Mouse (Mus musculus): Measurements from ENCODE around the gene Hps6.

Hps6 gene

GRCm38 (mm10) chr19:46030196-46030983, 27.1 kb downstream of the Hps6 start:
- 96% methylated on average over 10 of the region's 10 CpGs for WGBS

GRCm38 (mm10) chr19:46031689-46032432, 28.6 kb downstream of the Hps6 start:
- WGBS, result 68% methylated on average over 9 of the region's 9 CpGs

DNA sequence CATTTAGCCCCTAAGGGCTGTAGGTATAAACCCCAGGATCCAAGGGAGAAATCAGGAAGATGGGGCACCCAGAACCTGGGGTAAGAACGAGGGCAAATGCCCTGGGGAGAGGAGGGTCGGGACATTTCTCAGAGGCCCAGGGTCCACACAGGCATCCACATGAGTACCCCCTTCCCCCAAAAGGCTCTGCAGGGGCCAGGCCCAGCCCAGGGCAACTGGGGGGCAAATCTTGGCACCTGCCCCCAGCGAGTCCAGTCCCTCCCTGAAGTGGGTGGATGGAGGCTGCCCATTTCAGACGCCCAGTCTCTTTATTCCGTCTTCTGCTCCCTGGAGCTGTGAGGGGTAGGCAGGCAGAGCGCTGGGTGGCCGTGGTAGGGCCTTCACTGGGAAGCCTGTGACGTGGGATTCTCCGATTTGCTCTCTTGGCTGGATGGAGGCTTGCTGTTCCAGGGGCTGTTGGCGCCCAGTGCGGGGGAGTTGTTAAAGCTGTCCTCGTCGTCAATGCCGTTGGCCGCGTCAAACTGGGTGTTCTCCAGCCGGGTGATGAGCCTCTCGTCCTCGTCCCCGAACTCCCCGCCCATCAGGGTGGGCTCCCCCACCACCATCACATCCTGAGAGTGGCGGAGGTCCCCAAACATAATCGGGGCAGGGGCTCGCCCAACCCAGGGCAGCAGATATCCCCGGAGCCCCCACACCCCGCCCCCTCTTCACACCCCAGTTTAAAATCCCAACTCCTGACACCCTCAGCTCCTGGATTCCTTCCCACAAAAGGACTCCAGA, 29.6 kb downstream of the Hps6 start:
- WGBS, result 64% methylated on average over 26 of the region's 26 CpGs

DNA sequence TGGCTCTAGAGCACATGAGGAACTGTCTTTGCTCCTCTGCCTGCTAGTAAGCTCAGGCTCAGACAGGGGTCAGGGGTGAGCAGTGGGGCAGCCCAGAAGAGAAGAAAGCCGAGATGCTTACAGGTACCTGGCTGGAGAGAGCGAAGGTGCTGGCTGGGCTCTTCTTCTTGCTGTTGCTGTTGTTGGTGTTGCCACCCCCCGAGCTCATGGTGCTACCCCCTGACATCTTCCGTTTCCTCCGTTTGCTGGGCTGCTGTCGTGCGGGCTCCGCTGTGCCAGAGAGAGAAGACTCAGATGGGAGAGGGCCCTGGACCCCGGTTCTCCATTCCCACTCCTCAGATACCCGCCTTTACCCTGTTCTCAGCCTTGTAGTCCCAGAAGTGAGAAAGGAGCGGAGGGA, 30.6 kb downstream of the Hps6 start:
- WGBS, result 96% methylated on average over 11 of the region's 11 CpGs

- WGBS, result 69% methylated on average over 13 of the region's 13 CpGs
Measured at GRCm38 (mm10) chr19:46035971-46036370, 32.7 kb downstream of the Hps6 start.

DNA sequence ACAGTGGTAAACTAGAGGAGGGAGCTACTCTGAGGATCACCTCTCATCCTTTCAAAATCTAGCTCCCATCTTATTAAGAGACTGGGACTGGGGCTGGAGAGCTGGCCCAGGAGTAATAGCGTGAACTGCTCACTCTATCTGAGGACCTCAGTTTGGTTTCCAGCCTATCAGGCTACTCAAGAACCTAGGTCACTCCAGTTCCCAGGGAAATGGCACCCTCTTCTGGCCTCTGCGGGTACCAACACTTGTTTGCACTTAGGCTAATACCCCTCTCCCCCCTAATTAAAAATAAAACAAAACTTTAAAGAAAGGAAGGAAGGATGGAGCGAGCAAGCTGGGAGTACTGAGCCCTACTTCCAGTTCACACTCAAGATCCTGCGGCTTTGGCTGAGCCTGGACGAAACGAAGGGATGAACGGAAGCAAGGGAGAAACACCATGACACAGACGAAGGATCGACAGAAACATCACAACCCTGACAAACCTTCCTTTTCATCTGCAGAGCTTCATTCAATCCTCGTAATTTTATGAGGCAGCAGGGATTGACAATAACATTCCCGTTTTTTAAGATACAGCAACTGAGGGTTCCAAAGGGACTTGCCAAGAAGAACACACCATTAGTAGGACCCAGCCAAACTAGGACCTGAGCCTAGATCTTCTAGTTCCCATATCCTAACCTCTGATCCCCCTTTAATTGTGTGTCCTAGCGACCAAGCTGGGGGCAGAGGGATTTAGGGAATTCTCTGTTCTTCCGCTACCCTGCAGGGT, 33.4 kb downstream of the Hps6 start:
- WGBS, result 61% methylated on average over 13 of the region's 13 CpGs

GRCm38 (mm10) chr19:46037243-46037924, 34.1 kb downstream of the Hps6 start:
- 32% methylated on average over 6 of the region's 6 CpGs for WGBS

DNA sequence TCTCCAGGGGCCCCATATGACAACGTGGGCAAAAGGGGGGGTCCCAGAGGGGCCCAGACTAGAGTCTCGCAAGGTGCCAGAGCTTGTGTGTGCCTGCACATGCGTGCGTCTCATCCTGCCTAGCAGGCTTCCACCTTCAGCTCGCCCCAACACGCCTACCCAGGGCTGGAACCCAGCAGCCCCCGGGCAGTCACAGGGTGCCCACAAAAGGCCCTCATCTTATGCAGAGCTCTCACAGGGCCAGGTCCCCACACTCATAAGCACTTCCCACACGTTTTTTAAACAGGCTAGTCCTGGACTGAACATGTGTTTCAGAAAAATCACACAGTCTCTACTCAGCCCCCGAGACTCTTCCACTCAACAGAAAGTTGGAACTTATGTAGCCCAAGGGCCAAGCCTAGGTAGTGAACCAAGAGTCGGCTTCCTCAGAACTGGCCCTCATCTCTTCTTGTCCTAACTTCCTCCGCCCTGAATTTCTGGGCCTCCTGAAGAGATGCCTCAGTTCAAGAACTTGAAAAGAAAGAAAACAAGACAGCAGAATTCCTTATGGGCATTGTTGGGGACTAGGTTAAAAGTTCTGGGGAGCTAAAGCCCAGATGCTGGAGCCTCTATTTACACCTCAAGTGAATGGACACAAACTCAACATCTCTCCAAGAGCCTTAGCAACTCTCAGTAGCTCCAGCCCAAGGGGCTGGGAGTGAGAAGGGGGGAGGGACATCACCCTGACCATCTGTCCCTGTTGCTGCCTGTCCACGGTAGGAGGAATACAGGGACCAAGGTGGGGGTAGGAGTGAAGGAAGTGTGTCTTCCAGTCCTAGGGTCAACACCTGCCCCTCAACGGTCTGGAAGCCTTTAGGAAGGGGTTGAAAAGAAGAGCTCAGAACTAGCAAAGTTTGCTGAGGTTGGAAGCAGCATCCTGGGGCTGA, 34.9 kb downstream of the Hps6 start:
- 13% methylated on average over 13 of the region's 13 CpGs for WGBS

GRCm38 (mm10) chr19:46038851-46039260, 35.5 kb downstream of the Hps6 start:
- WGBS, result 2% methylated on average over 17 of the region's 17 CpGs

DNA sequence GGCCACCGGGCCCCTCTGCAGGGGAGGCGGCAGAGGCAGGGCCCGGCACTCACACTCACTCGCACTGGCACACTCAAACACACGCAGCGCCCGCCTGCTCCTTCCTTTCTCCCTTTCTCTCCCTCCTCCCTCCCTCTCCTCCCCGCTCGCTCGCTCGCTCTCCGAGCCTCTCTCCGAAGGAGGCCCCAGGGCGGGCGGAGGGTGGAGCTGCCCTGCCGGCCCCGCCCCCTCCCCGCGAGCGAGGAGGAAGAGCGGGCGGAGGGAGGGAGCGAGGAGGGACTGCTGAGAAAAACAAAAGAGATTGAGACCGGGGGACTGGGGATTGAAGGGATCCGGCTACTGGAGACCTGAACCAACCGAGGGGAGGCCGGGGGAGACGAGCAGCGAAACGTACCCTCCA, 36.2 kb downstream of the Hps6 start:
- WGBS, result 2% methylated on average over 27 of the region's 30 CpGs

- WGBS, result 30% methylated on average over 14 of the region's 14 CpGs
Measured at GRCm38 (mm10) chr19:46040149-46040902, 37.0 kb downstream of the Hps6 start.

DNA sequence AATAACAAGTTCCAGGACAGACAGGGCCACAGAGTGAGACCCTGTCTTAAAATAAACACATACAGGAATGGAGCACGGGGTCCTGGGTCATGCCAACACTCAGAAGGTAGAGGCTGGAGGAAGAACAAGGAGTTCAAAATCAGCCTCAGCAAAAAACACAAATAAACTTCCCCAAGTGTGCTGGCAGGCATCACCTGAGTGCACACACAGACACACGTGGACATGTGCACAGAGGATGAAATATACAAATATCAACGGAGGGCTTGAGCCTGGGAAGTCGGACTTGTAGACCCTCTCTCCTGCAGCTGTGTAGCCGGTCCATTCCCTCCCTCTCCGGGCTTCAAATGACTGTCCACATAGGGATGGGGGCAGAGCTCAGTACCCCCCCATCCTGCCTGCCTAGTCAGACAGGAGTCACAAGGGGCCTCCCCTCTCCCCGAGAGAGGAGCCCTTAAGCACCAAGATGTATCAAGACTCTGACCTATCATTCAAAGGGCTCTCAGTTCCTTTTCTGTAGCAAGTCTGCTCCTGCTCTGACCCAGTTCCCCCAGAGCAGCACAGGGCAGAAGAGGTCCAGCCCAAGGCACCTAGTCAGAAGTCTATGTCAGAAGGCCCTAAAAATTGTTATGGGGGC, 38.1 kb downstream of the Hps6 start:
- WGBS, result 11% methylated on average over 7 of the region's 7 CpGs

DNA sequence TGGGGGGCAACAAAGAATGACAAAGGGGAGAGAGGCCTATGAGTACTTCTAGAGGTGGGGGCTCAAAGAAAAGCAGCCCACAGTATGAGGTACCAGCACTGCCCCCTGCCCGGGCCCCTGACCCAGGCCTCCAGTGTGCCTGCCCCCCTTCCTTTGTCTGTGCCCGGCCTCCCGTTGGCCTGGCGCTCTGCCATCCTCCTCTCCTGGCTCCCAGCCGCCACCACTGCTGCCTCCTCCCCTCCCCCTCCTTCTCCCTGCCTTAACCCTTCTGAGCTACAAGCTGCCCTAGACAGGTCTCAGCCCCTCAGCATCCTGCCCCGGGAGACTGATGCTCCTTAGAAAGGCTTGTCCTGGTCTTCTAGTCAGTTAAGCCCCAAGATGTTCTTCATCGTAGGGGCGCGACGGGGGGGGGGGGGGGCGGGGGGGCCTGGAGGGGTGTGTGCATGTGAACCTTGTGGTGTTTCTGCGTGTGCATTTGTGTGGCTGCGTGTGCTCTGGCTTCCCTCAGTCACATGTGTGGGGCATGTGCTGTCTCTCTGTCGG, 38.7 kb downstream of the Hps6 start:
- under 1% methylated on average over 12 of the region's 14 CpGs for WGBS

DNA sequence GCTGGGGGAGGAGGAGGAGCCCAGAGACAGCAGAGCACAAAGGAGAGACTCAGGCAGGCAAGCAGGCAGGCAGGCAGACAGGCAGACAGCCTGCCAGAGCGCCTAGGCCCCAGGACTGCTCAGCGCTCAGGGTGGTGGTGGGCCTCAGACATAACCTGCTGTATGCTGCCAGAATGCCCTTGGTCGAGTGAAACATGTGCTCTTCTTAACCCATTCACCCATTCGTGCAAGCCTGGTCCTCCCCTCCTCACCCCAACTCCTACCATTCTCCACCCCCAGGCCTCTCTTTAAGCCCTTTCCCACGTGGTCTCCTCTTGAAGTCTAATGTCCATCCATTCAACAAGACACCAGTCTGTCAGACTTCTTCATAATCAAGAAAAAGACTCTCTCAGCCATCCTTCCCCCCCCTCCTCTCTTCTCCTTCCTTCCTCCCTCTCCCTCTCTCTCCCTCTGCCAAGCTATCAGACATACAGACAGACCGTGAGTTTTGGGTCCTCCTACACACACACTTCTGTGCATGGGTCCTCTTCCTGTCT, 39.2 kb downstream of the Hps6 start:
- 4% methylated on average over 6 of the region's 6 CpGs for WGBS

- WGBS, result 15% methylated on average over 7 of the region's 7 CpGs
Measured at GRCm38 (mm10) chr19:46043380-46043779, 40.1 kb downstream of the Hps6 start.

DNA sequence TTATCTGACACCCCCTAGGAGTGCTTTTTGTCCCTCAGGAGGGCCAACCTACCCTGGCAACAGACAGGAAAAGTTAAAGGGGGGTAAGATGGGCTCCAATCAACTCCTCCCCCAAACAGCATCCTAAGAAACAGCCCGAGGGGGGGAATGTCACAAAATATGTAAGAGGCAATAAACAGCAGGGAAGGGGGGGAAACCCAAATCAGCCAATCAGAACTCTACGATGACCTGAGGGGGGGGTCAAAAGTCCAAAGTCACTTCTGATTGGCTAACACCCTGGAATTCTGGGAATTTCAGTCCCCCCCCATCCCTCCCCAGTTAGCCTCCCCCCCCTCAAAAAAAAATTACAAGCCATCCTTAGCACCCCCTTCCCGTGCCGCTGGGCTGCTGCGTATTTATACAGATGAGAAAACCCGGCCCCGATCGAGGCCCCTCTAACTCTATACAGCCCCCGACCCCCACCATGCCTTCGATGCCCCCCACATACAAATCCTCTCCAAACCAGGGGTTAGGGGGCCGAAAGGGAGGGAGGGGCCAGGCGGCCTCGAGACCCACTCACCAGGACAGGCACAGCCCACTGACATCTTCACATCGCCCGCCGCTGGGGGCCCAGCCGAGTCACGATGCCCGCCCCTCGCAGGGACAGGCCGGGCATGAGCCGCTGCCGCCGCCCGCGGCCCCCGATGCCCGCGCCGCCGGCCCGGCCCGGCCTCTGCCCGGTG, 41.1 kb downstream of the Hps6 start, which contains the start of gene Pprc1:
Gene Pprc1, plus strand, starts transcription at position 616 of the 722 bp plus-strand sequence.
- 1% methylated on average over 33 of the region's 34 CpGs for WGBS

DNA sequence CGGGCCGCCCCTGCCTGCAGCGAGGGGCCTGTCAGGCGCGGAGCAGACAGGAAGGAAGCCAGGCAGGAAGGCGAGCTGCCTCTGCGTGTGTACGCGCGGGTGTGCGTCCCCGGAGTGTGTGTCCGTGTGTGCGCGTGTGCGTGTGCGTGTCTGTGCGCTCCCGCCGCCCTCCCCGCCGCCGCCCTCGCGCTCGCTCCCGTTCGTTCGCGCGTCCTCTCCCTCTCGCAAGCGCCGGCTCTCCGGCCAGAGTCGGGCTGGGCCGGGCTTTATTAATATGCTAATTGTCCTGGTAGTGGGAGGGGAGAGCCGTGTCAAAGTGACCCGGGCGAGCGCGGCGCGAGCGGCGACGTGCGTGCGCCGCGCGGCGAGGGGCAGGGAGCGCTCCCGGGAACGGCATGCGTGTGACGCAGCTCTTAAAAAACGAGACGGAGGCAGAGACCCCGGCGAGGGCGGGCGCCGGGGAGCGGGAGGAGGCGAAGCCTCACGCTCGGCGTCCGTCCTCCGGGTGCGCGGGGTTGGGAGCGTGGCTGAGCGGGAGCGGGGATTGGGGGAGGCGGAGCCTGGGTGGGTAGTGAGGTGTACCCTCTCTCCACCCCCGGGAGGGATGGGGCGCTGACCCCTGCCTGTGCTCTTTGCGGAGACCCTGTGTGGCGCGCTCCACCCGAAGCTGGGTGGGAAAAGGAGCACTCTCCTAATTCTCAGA, 41.8 kb downstream of the Hps6 start, which contains the start of gene Ldb1:
Gene Ldb1, minus strand, starts transcription at position 222 of the 703 bp plus-strand sequence.
- WGBS, result under 1% methylated on average over 84 of the region's 84 CpGs
